Mouse (Mus musculus) lung, postnatal 25 days (tissue): ENCODE measurements at regions not wholly inside any gene's neighbourhood (a gene's known extent, or its start where the extent isn't known, plus 50 kb on each side); places are given as distances from the start of the nearest gene placed in this dataset.

ENCODE experiments used
- DNase-seq: peaks from one replicate; pipeline ENCODE4 v3.0.0; 2022; ENCODE audit warnings: low spot score

DNA sequence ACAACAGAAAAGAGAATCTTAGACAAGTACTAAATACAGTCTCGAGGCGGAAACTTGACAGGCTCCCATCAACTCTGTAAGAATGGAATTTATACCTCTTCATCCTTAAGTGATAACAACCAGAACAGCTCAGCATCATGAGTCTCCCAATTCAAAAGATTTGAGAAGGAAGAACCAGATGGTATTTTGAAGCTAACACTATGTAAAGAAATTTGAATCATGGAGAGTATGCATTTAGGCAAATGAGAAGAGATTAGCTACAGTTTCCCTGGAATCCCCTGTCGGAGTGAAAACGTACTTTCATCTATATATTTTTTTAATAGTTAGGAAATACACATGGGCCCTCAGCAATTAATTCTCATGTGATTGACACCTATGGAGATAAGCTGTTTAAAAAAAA, 140.9 kb downstream of the Nrip1 start:
- no peak for DNase-seq

DNA sequence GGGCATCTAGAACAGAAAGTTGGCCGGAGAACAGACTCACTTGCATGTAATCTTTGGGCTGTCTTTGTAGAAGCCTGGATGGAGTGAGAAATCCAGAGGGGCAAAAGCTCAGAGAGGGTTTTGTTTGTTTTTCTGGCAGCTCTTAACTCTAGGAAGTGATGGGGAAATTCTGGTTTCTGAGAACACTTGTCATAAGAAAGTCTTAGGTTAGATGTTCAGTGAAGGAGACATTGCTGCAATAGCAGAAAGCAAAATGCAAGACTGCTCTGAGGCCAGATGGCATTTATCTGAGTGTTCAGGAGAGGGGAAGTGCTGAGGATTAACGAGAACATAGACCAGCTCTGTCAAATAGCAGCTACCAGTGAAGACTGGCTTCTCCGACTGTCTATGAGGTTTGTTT, 141.5 kb downstream of the Nrip1 start:
- peak; percentile 42 for DNase-seq

DNA sequence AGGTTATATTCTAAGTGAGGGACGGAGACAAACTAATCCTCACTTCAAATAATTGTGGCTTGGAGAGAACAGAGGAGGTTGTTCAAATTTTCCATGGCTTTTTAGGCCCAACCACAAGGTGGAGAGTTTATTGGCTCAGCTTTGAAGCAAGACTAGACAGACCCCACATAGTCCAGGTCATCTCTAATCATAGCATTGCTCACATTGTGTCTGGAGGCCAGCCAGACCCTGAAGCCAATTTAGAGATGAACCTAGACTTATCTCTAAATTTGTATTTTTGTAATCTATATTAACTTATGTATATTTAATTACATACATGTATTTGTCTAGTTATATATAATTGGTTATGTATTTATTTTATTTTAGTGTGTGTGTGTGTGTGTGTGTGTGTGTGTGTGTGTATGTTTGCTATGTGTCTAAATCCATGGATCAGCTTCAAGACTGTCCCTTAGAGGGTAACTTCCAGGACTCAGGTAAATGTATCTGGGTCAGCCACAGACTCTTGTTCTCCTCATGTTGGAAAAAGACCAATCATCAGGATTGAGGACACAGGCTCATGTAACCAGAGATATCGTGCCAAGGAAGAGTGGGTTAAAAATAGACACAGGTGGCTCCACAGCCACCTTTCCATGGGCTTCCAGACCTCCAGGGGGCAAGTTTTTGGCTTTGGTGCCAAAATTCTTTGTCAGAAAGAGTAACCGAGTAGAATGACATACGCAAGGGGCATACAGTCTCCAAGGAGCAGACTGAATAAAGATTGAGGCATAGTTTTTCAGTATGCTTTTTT, 142.9 kb downstream of the Nrip1 start:
- no peak for DNase-seq

DNA sequence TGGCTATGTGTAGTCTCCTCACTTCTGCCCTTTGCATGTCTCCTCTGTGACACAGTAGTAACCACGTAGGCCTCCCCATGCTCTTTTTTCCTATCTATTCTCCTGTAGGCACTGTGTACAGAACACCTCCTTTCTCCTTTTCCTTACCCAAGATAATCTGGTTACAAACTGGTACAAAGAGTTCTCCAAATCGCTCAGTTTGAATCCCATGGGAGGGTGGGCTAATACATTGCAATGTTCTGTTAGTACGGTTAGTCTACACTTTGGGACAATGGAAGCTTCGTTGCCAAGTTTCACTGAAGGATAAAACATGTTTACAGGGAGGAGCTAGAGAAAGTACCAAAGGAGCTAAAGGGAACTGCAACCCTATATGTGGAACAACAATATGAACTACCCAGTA, 145.2 kb downstream of the Nrip1 start:
- DNase-seq: no peak

DNA sequence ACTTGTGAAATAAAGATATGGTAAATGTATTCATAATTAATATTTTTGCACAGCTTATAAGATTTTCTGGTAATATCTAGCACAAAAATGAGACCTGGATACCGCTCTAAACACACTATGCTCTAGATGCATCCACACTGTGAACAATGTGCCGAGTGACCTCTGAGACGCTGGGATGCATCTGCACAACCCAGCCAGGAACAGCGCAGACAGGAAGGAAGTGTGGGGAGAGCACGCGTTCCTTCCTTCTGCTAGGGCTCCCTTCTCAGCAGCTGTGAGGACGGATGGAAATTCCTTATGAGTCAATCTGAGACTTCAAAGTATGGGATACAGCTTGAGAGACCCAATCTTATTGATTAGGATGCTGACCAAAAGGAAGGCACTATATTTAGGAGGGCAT, 147.2 kb downstream of the Nrip1 start:
- DNase-seq: no peak

DNA sequence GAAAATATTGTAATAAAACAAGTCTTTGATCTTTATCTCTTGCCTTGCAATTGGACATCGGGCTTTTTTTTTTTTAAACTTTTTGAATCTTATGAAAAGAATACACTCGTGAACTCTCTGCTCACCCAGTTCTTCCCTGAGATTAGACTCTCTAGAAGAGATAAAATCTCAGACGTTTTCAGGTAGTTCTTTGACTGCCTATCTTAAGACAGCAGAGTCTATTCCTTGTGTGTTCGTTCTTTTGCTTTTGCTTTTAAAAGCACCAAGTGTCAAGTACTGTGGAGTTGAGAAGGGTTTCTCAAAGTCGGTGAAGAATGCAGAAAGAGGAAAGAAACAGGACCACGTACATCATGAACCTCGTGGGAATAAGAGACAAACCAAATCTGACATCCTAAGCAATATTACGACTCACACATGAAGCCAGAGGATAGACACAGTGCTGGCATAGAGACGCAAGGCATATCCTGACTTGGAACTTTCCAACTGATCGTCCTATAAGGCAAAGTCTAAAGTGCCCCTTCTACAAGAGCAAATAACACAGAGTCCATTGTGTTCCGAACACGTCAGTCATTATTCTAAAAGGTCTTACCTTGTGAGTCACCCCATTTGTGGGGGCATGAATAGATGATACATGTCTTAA, 147.9 kb downstream of the Nrip1 start:
- DNase-seq: no peak

DNA sequence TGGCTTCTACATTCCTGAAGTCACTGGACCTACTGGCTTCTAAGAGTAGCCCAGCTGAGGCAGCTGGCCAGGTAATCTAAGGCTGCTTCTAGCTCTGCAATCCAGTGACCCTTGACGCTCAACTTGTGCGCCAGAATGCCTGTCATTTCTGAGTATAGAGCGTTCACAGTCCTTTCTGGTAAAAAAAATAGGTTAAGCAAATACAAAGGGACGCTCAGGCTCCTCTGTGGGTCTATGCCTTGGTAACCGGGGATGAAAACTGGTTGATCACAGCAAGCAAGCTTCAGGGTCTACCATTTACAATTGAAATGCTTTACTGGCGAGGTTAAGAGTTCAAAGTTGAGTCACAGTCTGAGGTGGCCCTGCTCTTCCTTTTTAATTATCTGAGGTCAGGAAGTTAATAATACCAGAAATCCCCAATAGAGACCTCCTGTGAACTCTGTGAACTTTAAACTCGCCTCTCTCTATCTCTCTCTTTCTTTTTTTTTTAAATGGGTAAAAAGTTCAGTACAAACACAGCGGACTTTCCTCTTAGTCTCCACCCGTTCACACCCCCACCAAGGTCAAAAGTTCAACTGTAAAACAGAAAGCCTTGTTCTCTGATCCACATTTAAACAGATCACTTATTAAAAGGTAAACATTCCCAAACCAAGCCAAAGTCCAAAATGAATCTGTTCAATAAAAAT, 148.6 kb downstream of the Nrip1 start:
- peak; percentile 24 for DNase-seq

DNA sequence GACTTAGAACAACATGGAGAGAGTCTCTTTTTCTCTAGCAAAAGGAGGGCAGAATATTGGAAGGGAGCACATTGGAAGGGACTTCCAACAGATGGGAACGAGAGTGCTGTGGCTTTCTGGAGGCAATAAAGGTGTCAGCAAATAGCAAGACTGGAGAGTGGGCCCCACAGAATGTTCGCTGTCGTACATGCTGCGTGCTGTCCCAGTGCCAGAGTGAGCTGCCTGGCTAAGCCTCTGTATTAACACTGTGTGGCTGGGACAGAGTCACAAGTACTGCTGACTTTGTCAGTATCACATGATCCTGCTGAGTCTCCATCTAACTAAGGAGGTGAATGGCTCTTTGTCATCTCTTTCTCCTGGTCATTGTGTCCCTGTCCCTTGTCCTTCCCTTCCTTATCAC, 149.9 kb downstream of the Nrip1 start:
- no peak for DNase-seq

DNA sequence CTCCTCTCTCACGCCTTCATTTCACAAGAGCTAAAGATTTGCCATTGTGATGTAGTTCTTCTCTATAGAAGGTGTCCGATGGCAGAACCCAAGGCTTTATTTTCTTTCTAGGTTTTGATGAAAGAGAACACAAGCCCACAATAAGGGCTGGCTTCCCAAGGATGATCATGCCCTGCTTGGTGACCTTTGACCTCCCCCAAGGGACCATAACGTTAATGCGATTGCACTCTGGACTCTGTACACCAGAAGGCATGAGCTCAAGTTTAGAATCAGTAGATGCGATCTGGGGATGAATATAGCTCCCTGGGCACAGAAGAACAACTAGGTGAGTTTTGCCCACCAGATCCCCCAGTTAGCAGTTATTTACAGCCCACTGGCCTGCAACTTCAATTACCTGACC, 150.7 kb downstream of the Nrip1 start:
- no peak for DNase-seq

DNA sequence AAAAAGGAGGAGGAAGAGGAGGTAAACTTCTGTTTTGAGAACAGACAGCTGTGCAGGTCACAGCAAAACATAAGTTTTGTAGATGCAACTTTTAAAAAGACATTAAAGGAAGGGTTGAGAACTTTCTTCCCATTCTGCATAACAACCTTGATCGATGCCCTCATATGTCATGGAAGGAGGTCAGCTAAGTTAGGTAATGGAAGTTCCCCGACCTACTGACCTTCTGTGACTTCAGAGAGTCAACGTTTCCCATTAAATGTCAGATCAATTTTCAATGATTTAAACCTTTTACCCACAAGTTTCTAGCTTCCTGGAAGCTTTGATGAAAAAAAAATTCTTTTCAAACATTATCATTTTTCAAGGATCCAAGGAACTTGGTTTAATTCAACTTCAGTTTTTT, 153.2 kb downstream of the Nrip1 start:
- no peak for DNase-seq

DNA sequence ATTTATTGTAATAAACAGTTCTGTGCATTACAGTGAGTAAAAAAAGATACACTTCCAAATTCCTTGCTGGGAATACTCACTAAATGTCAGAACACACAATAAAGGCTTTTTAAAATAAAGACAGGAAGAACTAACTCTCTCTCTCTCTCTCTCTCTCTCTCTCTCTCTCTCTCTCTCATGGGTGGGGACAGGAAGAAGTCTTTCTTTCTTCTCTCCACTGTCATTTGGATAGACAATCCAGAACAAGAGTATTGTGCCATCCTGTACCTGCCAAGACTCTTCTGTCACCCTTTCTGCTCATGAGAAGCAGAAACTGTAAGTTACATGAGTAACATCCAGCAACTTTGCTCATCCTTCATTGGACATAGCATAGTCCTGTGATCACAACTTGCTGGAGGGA, 154.4 kb downstream of the Nrip1 start:
- DNase-seq: no peak

DNA sequence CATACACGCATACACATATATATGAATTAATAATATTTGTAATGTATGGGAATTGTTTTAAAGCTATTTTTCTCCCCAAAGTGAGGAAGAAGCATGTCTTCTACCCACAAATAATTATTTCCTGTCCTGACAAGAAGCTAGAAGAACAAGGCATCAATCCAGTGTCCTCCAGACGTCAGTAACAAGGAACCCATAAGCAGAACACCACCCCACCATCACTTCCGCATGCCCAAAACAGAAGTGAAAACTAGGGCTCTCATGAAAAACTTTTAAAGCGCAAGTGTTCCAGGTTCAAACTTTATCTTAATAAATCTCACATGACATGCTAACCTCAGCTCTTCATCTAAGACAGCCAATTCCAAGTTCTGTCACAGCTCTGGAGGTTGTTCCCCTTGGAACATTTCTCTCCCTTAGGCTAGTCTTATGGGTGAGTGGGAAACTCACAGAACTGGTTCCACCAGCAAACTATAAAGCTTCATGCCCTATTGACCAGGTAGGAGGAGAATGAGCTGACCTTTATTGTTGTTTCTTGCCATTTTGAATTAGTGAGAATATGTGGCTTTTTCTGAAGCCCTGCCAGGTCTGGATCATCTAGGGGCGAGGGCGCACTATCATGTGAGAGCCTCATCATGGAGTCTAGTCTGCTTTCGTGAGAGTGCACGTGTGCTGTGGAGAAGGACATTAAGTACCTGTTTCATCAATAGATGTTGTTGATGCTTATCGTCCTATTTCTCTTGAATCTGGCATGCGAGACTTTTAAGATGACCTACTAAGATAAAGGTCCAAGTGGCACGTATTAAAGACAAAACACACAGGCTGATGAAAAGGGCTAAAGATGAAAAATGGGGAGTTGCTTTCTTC, 155.1 kb downstream of the Nrip1 start:
- DNase-seq: no peak

DNA sequence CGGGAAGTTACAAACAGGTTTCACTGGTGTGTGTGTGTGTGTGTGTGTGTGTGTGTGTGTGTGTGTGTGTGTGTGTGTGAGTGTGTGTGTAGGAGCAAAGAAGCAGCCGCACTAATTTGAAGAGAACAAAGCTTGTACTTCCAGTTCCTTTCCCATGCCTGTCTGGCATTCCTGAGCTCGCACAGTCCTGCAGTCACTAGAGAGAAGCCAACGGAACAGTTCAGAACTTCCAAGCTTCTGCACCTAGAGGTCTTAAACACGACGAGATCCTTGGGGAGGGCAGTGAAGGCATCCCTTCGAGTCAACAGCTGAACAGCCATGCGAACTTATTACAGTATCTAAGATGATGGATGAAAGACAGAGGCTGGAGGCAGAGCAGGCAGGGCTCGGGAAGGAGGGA, 157.4 kb downstream of the Nrip1 start:
- no peak for DNase-seq

DNA sequence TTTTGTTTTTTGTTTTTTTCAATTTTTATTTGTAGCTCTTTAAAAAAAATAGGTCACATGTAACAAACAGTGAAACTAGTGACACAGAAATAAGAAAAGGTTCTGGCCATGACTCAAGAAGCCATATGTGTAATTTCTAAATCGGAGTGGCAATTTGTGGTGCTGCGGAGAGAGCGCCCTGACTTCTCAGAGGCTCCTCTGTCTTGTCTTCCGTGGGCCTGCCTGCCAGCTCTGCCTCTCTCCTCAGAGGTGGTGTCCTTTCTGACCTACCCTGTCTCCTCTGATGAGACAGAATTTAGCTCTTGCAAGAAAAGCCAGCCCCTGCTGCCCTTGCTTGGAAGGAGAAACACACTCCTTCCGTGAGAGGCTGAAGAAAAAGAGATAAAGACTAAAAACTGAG, 158.1 kb downstream of the Nrip1 start:
- DNase-seq: no peak

DNA sequence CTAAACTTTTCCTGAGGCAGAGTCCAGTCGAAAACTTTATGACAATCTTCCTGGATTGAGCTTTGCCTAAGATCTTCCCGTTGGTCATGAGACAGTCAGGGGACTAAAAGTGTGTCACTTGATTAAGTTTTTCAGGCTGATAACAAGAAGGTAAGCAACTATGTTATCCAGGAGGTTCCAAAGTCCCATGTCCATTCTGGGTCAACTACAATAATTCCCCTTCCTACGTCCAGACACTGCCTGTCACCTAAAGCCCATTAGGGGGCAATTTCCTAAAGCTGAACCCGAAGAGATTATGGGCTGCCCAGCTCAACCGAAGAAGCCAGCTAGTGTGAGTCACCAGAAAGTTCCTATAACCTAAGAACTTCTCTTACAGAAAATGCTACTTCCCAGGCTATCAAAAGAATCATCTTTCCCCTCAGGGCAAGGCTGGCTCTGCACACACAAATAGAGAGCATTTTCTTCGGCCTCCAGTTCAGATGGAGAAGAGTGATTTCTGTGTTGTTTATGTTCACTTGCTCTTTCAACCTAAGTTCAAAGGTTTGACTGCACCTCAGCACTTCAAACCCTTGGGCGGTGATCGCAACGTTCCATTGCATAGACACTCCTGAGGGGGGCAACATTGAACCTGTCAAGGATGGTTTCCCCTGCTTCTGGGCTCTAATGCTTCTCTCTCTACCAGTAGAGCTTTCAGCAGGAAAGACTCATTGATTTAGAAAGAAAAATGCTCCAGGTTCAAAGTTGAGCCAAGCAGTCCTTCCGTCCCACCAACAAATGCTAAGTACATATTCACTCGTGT, 171.7 kb downstream of the Nrip1 start:
- DNase-seq: peak; percentile 60

DNA sequence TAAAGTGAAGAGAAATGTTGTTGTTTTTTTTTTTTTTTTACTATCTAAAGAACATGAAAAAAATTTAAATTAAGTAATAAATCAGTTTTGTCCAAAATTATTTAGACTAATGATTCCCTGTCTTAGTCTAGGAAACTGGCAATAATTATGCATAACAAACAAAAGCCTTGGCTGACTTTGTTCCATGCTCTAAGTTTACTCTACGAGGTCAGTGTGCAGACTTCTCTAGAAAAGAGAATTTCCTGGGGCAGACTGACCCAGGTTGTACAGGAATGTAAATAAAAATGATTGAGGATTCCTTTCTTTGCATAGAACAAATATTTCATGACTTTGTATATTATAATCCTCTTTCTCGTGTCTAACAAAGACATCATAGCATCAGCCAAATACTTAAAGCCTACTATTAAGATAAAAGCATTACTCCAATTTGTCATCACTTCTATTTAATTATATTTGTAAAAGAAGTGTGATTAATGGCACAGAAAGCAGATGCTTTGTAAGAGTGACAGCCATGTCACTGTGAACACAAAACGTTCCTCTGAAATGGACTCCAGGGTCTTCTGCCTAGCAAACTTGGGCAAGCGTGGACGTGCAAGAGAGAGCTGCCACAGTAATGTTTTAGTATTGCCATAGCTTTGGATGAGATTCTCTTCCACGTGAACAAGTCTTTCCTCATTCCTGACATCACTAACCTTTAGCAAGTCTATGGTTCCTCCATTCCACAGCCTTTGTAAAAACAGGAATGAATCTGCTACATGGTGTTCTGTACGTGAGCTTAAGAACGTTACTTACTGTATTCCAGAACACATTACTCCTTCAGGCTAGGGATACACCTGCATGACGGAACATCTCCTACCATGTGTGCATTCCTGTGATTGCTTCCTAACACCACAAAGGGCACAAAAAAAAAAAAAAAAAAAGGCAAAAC, 172.6 kb downstream of the Nrip1 start:
- DNase-seq: no peak

DNA sequence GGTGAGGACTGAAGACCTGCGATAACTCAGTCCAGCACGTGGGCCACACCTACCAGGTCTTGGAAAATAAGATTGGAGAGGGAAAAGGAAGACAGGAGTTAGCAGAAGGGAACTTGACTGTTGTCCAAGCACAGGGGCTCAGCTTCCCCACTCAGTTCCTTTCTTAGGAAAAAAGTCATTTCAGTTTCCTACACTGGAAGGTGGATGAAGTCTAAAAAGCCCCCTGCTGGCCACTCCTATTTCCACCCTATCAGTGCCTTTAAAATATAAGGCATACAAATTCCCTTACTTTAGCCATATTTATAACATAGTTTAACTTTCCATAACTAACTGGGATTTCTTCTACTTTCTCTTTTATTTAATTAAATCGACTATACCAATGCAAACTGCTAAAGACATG, 173.4 kb downstream of the Nrip1 start:
- DNase-seq: no peak

DNA sequence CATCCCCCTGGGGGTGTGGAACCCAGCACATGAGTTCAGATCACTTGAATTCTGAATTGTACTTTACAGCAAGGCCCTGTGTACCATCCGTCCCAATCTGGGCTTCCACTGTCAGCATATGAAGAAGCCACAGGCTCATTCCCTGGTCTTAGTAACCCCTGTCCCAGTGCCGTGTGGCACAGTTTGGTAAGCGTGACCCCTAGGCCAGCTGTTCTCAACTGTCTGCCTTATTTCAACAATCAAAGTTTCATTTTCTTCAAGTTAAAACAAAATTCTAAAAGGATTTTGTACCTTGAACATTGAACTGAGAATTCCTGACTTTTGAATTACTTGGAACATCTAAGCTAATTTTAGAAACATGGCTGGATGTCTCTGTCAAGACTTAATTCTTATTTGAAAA, 174.6 kb downstream of the Nrip1 start:
- DNase-seq: no peak

DNA sequence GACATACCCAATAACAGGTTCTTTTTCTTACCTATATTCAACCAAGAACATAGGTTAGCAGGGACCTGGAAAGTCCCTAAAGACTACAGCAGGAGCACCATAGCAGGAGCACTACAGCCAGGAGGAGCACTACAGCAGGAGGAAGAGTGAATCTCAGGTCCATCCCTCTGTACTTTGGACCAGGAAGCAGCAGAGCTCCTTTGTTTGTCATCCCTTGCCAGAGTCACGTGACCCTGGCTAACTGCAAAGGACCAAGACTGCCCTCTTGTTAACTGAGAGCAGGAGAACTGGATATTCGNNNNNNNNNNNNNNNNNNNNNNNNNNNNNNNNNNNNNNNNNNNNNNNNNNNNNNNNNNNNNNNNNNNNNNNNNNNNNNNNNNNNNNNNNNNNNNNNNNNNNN, 172.2 kb upstream of the Samsn1 start:
- no peak for DNase-seq

DNA sequence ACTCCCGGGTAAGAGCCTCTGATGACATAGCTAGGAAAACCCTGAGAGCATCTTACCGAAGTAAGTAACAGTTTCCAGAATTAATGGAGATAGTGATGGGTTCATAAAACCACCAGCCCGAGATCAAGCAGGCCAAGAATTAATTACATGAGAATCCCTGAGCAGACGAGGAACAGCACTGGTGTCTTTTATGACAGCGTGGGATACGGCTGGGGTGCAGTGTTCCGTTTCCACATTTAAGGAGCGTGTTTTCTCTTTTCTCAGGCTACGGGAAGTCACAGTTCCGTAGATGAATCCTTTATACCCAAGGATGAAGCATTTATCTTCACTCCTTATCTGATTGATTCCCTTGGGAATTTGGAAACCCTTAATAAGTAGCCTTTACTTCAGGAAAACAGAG, 169.1 kb upstream of the Samsn1 start:
- no peak for DNase-seq

DNA sequence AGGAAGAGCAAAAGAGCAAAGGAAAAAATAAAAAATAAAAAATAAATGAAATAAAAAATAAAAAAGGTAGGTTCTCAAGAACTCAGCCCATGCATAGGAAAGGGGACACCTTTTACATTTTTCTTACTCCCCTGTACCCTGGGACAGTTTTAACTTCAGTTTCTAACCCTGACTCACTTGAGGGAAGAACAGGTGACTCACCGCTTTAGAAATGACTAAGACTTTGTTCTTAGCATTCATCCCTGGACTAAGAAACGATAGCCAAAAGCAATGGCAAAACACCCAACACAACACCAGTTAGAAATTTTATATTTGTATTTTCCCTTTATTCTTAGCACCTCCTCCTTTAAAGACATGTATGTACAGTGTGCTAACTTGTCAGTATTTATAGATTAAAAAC, 161.5 kb upstream of the Samsn1 start:
- no peak for DNase-seq
